Mouse (Mus musculus): ENCODE measurements around the gene Kif23. TPM values are rescaled to one million over a fixed set of nuclear protein-coding genes. Genes with fewer than 3 reads are reported as not detected.

Kif23 gene
- total RNA-seq (2021), result 10 to 100 TPM in 1 of 2 experiments, 1 to 10 TPM in 1; 10.0 to 12.2 TPM
- long read RNA-seq, experiment 1, partial matches to known transcripts, result 0 of 8 reads
- long read RNA-seq, experiment 1, other reads (novel, unspliced or antisense), result 7 of 8 reads
- long read RNA-seq, experiment 2, partial matches to known transcripts, result 0 of 3 reads
- long read RNA-seq, experiment 2, other reads (novel, unspliced or antisense), result 3 of 3 reads

GRCm38 (mm10) chr9:61946623-61947401 is at the start of gene Kif23:
TSS of gene Kif23 (minus strand) at chr9:61946774.
- intact Hi-C loops (cut with DNase I), result loop anchor here (2.0 to 5.0 kb wide), 2 partner anchors 30 to 295 kb away; no protein-coding TSS in a partner anchor
- DNase-seq, result peak; percentile 99

- intact Hi-C loops (cut with DNase I), result no loop called here
- DNase-seq, result no peak
These were observed 44.6 kb upstream of the Kif23 start for GRCm38 (mm10) chr9:61991158-61991557.

- intact Hi-C loops (cut with DNase I), result no loop called here
- DNase-seq, result no peak
These were observed 44.2 kb upstream of the Kif23 start for GRCm38 (mm10) chr9:61990738-61991137.

GRCm38 (mm10) chr9:61986055-61986454 is 39.5 kb upstream of the Kif23 start:
- no peak for DNase-seq
- intact Hi-C loops (cut with DNase I), result no loop called here

GRCm38 (mm10) chr9:61985183-61985863 is 38.7 kb upstream of the Kif23 start:
- intact Hi-C loops (cut with DNase I), result loop anchor here (2.0 kb wide), 2 partner anchors 19 to 37 kb away; no protein-coding TSS in a partner anchor
- peak; percentile 67 to 76 for DNase-seq

GRCm38 (mm10) chr9:61982940-61983620 is 36.5 kb upstream of the Kif23 start:
- DNase-seq, result no peak
- intact Hi-C loops (cut with DNase I), result no loop called here

- intact Hi-C loops (cut with DNase I), result no loop called here
These were observed 35.3 kb upstream of the Kif23 start for GRCm38 (mm10) chr9:61981876-61982275.

GRCm38 (mm10) chr9:61979983-61980382 is 33.4 kb upstream of the Kif23 start:
- intact Hi-C loops (cut with DNase I), result no loop called here
- no peak for DNase-seq

More at GRCm38 (mm10) chr9:61981876-61982275, 35.3 kb upstream of the Kif23 start:
- no peak for DNase-seq

GRCm38 (mm10) chr9:61977258-61977945 is 30.8 kb upstream of the Kif23 start:
- intact Hi-C loops (cut with DNase I), result no loop called here
- DNase-seq, result no peak

- intact Hi-C loops (cut with DNase I), result no loop called here
- no peak for DNase-seq
These were observed 25.5 kb upstream of the Kif23 start for GRCm38 (mm10) chr9:61972031-61972430.

GRCm38 (mm10) chr9:61971045-61971444 is 24.5 kb upstream of the Kif23 start:
- intact Hi-C loops (cut with DNase I), result no loop called here
- DNase-seq, result no peak

- no peak for DNase-seq
- intact Hi-C loops (cut with DNase I), result loop anchor here (2.0 to 10.0 kb wide), 3 partner anchors 17 to 277 kb away; partner anchors contain the start of gene Glce
These were observed 20.8 kb upstream of the Kif23 start for GRCm38 (mm10) chr9:61967357-61967756.

- intact Hi-C loops (cut with DNase I), result loop anchor here (2.0 to 10.0 kb wide), 4 partner anchors 17 to 279 kb away; partner anchors contain the start of gene Glce
- DNase-seq, result no peak
These were observed 19.4 kb upstream of the Kif23 start for GRCm38 (mm10) chr9:61965987-61966386.

GRCm38 (mm10) chr9:61965411-61965930 is 18.9 kb upstream of the Kif23 start:
- peak; percentile 76 to 87 for DNase-seq
- intact Hi-C loops (cut with DNase I), result loop anchor here (2.0 to 10.0 kb wide), 2 partner anchors 17 to 159 kb away; partner anchors contain the start of gene Glce

- no peak for DNase-seq
- intact Hi-C loops (cut with DNase I), result loop anchor here (10.0 kb wide), 1 partner anchor 161 kb away; the partner anchor contains the start of gene Glce
These were observed 16.8 kb upstream of the Kif23 start for GRCm38 (mm10) chr9:61963356-61963755.

- intact Hi-C loops (cut with DNase I), result loop anchor here (10.0 kb wide), 1 partner anchor 164 kb away; the partner anchor contains the start of gene Glce
- DNase-seq, result no peak
These were observed 14.6 kb upstream of the Kif23 start for GRCm38 (mm10) chr9:61961181-61961580.

- intact Hi-C loops (cut with DNase I), result loop anchor here (10.0 kb wide), 1 partner anchor 164 kb away; the partner anchor contains the start of gene Glce
- DNase-seq, result peak in 1 of 2 experiments; percentile 46
These were observed 14.2 kb upstream of the Kif23 start for GRCm38 (mm10) chr9:61960753-61961152.

- intact Hi-C loops (cut with DNase I), result loop anchor here (10.0 kb wide), 1 partner anchor 165 kb away; the partner anchor contains the start of gene Glce
- no peak for DNase-seq
These were observed 13.5 kb upstream of the Kif23 start for GRCm38 (mm10) chr9:61959921-61960569.

GRCm38 (mm10) chr9:61954707-61955106 is 8.1 kb upstream of the Kif23 start:
- DNase-seq, result no peak
- intact Hi-C loops (cut with DNase I), result no loop called here

Data from heart, postnatal 14 days (tissue).